Mouse (Mus musculus): Measurements from ENCODE around the gene Cysltr2. TPM values are rescaled to one million over a fixed set of nuclear protein-coding genes. Genes with fewer than 3 reads are reported as not detected.

The Cysltr2 gene
- total RNA-seq, 2 experiments from 2014 or later, result not detected

GRCm38 (mm10) chr14:72998111-72998510 is 50.8 kb downstream of the Cysltr2 start:
- no peak for DNase-seq
- intact Hi-C loops (cut with DNase I), result no loop called here

GRCm38 (mm10) chr14:72986044-72986443 is 62.9 kb downstream of the Cysltr2 start:
- intact Hi-C loops (cut with DNase I), result loop anchor here (10.0 kb wide), 1 partner anchor 249 kb away; the partner anchor contains the start of gene Lpar6
- DNase-seq, result no peak

DNA sequence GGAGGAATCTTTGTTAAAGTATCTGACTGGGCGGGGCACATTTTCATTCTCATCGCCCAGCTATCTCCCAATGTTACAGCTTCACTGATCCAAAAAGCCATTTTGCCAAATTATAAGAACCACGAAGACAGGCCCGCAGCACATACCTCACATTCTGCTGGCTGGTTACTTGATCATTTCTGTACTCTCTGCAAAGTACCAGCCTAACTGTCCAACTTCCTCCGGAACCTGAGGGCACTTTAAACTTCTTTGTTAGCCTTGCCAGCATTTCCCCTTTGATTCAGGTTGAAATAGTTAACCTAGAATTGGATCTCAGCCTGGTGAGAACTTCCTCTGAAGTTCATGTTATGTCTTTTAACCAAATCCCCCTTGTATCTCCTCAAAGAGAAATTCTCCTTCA is 63.8 kb downstream of the Cysltr2 start:
- no peak for DNase-seq
- intact Hi-C loops (cut with DNase I), result loop anchor here (10.0 kb wide), 1 partner anchor 250 kb away; the partner anchor contains the start of gene Lpar6

- intact Hi-C loops (cut with DNase I), result loop anchor here (10.0 kb wide), 1 partner anchor 251 kb away; the partner anchor contains the start of gene Lpar6
These were observed 65.5 kb downstream of the Cysltr2 start for GRCm38 (mm10) chr14:72983456-72983855.

DNA sequence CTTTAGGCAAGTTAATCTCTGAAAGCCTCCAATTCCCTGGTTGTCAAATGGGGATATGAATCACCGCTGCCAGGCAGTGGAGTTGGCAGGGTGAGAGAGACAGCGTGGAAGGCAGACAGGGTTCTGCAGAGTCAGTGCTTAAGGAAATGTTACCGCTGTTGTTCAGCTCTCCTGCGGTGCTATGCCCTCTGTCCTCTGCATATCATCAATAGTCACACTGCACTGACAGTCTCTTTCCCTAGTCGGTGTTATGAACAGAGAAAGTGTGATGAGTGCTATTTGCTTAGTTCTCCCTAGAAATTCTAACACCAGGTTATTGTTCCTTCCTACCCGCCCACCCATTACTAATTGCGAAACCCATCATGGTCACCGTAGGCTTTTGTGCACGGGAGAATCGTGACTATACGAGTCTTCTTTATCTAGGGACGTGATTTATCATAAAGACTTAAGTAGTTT is 65.9 kb downstream of the Cysltr2 start:
- DNase-seq, result peak in 1 of 2 experiments; percentile 15
- intact Hi-C loops (cut with DNase I), result loop anchor here (10.0 kb wide), 1 partner anchor 252 kb away; the partner anchor contains the start of gene Lpar6

More at GRCm38 (mm10) chr14:72983456-72983855, 65.5 kb downstream of the Cysltr2 start:
- DNase-seq, result peak; percentile 53 to 81

DNA sequence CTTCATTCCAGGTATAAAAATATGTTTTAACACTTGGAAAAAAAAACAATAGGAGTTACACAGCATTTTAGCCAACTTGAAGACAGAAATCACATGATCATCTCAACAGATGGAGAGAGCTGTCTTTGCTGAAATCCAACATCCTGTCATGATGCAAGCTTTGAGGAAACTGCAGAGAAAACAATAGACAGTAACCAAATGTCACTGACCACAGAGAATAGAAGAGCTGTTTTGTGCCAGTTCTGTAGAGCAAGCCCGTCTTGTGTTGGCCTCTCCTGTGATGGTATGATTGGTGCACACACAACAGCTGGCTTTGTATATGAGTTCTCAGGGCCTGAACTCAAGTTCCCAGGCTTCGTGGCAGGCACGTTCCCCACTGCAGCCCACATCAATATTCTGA is 68.2 kb downstream of the Cysltr2 start:
- no peak for DNase-seq
- intact Hi-C loops (cut with DNase I), result loop anchor here (10.0 kb wide), 1 partner anchor 254 kb away; the partner anchor contains the start of gene Lpar6

DNA sequence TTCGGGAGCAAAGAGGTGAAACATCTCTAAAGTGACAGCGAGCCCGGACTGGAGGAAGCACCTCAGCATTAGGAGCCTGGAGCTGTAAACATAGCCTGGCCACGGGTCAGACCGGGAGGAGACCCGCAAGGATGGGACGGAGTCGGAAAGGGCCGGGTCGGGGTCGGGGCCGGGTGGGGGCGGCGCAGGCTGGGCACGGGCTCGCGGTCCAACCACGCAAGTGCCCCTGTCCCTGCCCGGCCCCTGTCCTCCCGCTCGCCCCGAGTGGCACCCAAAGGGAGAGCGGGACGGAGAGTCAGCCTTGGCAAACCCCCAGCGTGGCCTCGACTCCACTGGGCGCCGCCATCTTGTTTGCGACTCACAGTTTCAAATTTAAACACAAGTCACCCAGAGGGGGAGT is 68.8 kb downstream of the Cysltr2 start:
- intact Hi-C loops (cut with DNase I), result loop anchor here (10.0 kb wide), 1 partner anchor 255 kb away; the partner anchor contains the start of gene Lpar6
- no peak for DNase-seq

DNA sequence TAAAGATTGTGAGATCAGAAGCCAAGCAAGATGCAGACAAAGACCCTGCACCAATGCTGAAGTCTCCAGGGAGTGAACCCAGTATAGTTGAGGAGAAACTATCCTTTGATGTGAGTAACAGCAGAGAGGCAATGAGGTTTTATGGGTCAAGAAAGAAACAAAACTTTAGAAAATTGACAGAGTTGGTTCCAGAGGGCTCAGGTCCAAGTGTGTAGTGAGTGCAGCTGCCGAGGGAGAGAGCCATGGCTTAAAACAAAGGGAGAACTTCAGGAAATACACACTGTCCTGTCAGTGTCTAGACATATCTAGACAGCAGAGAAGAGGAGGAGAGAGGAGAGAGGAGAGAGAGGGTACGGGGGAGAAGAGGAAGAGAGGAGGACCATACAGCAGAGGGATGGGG is 72.8 kb downstream of the Cysltr2 start:
- DNase-seq, result no peak
- intact Hi-C loops (cut with DNase I), result no loop called here

Other genes starting within 250 kb of the Cysltr2 start
- 10 to 100 TPM; 16.1 to 19.4 TPM for gene Rcbtb2, start 73.9 kb upstream of the Cysltr2 start, total RNA-seq (2021)
- gene Lpar6, start 188.8 kb upstream of the Cysltr2 start, total RNA-seq (2021), result 1 to 10 TPM in 1 of 2 experiments, under 1 TPM in 1; 0.99 to 1.4 TPM

Measured in gastrocnemius, postnatal 36 days (tissue).